ENCODE assay signal across 22 mouse cellular contexts in genomic region chr10:62901826-62902225, GRCm38 (mm10).
"Had no signal": no experiment of that assay in that cellular context is flagged by ENCODE, and none has a peak within 500 bp of the region (broad histone marks: within the 10 kb centered on the region; RNA-seq: fewer than 3 reads in every experiment).

No protein-coding gene starts in this region.

- H3K36me3 ChIP-seq: kidney, embryonic 15.5 days; limb, embryonic 12.5 days; limb, embryonic 15.5 days; lung, embryonic 15.5 days; midbrain, embryonic 12.5 days; midbrain, embryonic 15.5 days; neural tube, embryonic 13.5 days; stomach, embryonic 15.5 days had no signal

- H3K9ac ChIP-seq: kidney, embryonic 15.5 days; limb, embryonic 12.5 days; limb, embryonic 15.5 days; liver, embryonic 14.5 days; liver, postnatal 0 days; lung, embryonic 15.5 days; midbrain, embryonic 12.5 days; midbrain, embryonic 15.5 days; neural tube, embryonic 13.5 days; stomach, embryonic 15.5 days had no signal

- H3K4me3 ChIP-seq: kidney, embryonic 15.5 days; layer of hippocampus, adult 2 months; limb, embryonic 12.5 days; limb, embryonic 15.5 days; lung, embryonic 15.5 days; midbrain, embryonic 12.5 days; midbrain, embryonic 15.5 days; myocyte; neural tube, embryonic 13.5 days; stomach, embryonic 15.5 days had no signal

- DNase-seq: kidney, adult 8-10 months; kidney, postnatal 25 days; layer of hippocampus, adult 9-11 months; liver, postnatal 0 days; lung, postnatal 14 days; lung, postnatal 4 days; retina, postnatal 1 day; right cerebral cortex, postnatal 25 days; spleen, adult 18-20 months; thymus, postnatal 36 days had no signal

- H3K27ac ChIP-seq: kidney, embryonic 15.5 days; layer of hippocampus, adult 2 months; limb, embryonic 12.5 days; limb, embryonic 15.5 days; liver, embryonic 14.5 days; lung, embryonic 15.5 days; midbrain, embryonic 12.5 days; midbrain, embryonic 15.5 days; neural tube, embryonic 13.5 days; stomach, embryonic 15.5 days had no signal

- H3K9me3 ChIP-seq: kidney, embryonic 15.5 days; limb, embryonic 12.5 days; limb, embryonic 15.5 days; lung, embryonic 15.5 days; midbrain, embryonic 12.5 days; midbrain, embryonic 15.5 days; neural tube, embryonic 13.5 days; stomach, embryonic 15.5 days had no signal

- H3K4me2 ChIP-seq: kidney, embryonic 15.5 days; limb, embryonic 12.5 days; limb, embryonic 15.5 days; liver, embryonic 11.5 days; lung, embryonic 15.5 days; midbrain, embryonic 12.5 days; midbrain, embryonic 15.5 days; neural tube, embryonic 13.5 days; stomach, embryonic 15.5 days had no signal

- ATAC-seq: liver, postnatal 0 days; midbrain, embryonic 15.5 days had no signal

- H3K4me1 ChIP-seq: limb, embryonic 12.5 days; limb, embryonic 15.5 days; lung, embryonic 15.5 days; midbrain, embryonic 12.5 days; midbrain, embryonic 15.5 days; neural tube, embryonic 13.5 days; stomach, embryonic 15.5 days had no signal

- H3K27me3 ChIP-seq: kidney, embryonic 15.5 days; limb, embryonic 12.5 days; limb, embryonic 15.5 days; lung, embryonic 15.5 days; midbrain, embryonic 12.5 days; midbrain, embryonic 15.5 days; neural tube, embryonic 13.5 days; stomach, embryonic 15.5 days had no signal
